Mouse (Mus musculus) hindbrain, embryonic 14.5 days (tissue): Measurements from ENCODE around the gene Gch1. TPM values are rescaled to one million over a fixed set of nuclear protein-coding genes. Genes with fewer than 3 reads are reported as not detected.

Experiments
- ATAC-seq: fragments of 200-750 bp; cut with Nextera tagmentation; 2 replicates; pipeline ENCODE4 v1.8.0; 2017; ENCODE audit warnings: moderate number of reproducible peaks, mild to moderate bottlenecking, moderate TSS enrichment, moderate library complexity; ENCODE audit not compliant: low FRiP score
- DNase-seq: peaks from one replicate; pipeline ENCODE4 v3.0.0-alpha.2; 2015; ENCODE audit warnings: low spot score
- H3K27ac ChIP-seq: fragments of 300-500 bp; sonication (generic); 2 replicates; pipeline ENCODE4 v1.5.1; 2014; ENCODE audit warnings: mild to moderate bottlenecking, moderate library complexity
- H3K27me3 ChIP-seq: fragments of 300-500 bp; sonication (generic); 2 replicates; pipeline ENCODE4 v1.6.1; 2014; ENCODE audit warnings: mild to moderate bottlenecking, low read length, mixed read lengths; ENCODE audit not compliant: control insufficient read depth, insufficient read depth
- H3K36me3 ChIP-seq: fragments of 300-500 bp; sonication (generic); replicated peaks from 2 replicates; pipeline ENCODE4 v1.6.1; 2014; ENCODE audit not compliant: control insufficient read depth, insufficient read depth
- H3K4me1 ChIP-seq: fragments of 300-500 bp; sonication (generic); replicated peaks from 2 replicates; pipeline ENCODE4 v1.6.1; 2014; ENCODE audit warnings: antibody characterized with exemption, low read length, mixed read lengths; ENCODE audit not compliant: control insufficient read depth, insufficient read depth
- H3K4me2 ChIP-seq: fragments of 300-500 bp; sonication (generic); replicated peaks from 2 replicates; pipeline ENCODE4 v1.6.1; 2014; ENCODE audit warnings: mild to moderate bottlenecking, moderate library complexity
- H3K4me3 ChIP-seq: fragments of 300-500 bp; sonication (generic); replicated peaks from 2 replicates; pipeline ENCODE4 v1.5.1; 2014; ENCODE audit warnings: mild to moderate bottlenecking, low read length
- H3K9ac ChIP-seq: fragments of 300-500 bp; sonication (generic); 2 replicates; pipeline ENCODE4 v1.6.1; 2014
- H3K9me3 ChIP-seq: fragments of 300-500 bp; sonication (generic); 2 replicates; pipeline ENCODE4 v1.6.1; 2016; ENCODE audit warnings: low read length; ENCODE audit not compliant: control insufficient read depth
- WGBS: fragments of 180-500 bp; shearing (Covaris S2); extraction: QIAGEN DNeasy Blood & Tissue Kit; methylation state at CpG from one replicate; pipeline ENCODE4 v1.1.7; 2014; 5-methylcytosine and 5-hydroxymethylcytosine counted together
- polyA plus RNA-seq: library from polyadenylated mRNA; unstranded; fragments of >200 nt; fragmentation: Nextera tagmentation; extraction: Ambion mirVana; gene quantifications from 2 replicates; pipeline ENCODE4 v1.2.1, GENCODE M21; 2014

The Gch1 gene
- polyA plus RNA-seq: 5.2 and 6.4 TPM in 2 replicates

GRCm38 (mm10) chr14:47188848-47189634 lies at the start of gene Gch1:
Gch1 (minus strand) TSS chr14:47189413.
- no peak within 1 kb of the TSS for H3K27ac ChIP-seq
- WGBS: under 1% methylated on average over 68 of the region's 68 CpGs

GRCm38 (mm10) chr14:47237286-47237685 lies 48.1 kb upstream of the Gch1 start:
- WGBS: 93% methylated on average over 4 of the region's 4 CpGs
- peaks cover 12% of the 10 kb centered on the region for H3K36me3 ChIP-seq

More at GRCm38 (mm10) chr14:47188848-47189634, at the start of gene Gch1:
- DNase-seq (peak; percentile 71), ATAC-seq (peak; percentile 88)
- Histone ChIP-seq H3K4me3 (peak within 1 kb of the TSS; percentile 78), H3K4me1 (0 out of 2 replicates have a peak, but pooled peaks cover 7% of the 10 kb centered on the region), H3K27me3 (peaks cover 29% of the 10 kb centered on the region), H3K36me3 (no peaks in the 10 kb centered on the region), H3K4me2 (peak within 1 kb of the TSS; percentile 100), H3K9ac (peak within 1 kb of the TSS; percentile 67), H3K9me3 (no peaks in the 10 kb centered on the region)

GRCm38 (mm10) chr14:47236491-47236890 lies 47.3 kb upstream of the Gch1 start:
- H3K4me3 ChIP-seq: no peak overlapping the region
- H3K4me2 ChIP-seq: no peak overlapping the region
- 0 out of 2 replicates have a peak, but pooled peaks cover 4% of the 10 kb centered on the region for H3K9me3 ChIP-seq
- H3K9ac ChIP-seq: no peak overlapping the region
- DNase-seq (no peak), ATAC-seq (no peak)
- no peaks in the 10 kb centered on the region for H3K27me3 ChIP-seq
- H3K27ac ChIP-seq: no peak overlapping the region
- no peaks in the 10 kb centered on the region for H3K4me1 ChIP-seq
- 98% methylated on average over 7 of the region's 7 CpGs for WGBS
- peaks cover 11% of the 10 kb centered on the region for H3K36me3 ChIP-seq

More at GRCm38 (mm10) chr14:47237286-47237685, 48.1 kb upstream of the Gch1 start:
- Histone ChIP-seq H3K27me3 (no peaks in the 10 kb centered on the region), H3K9me3 (0 out of 2 replicates have a peak, but pooled peaks cover 4% of the 10 kb centered on the region), H3K4me3 (no peak overlapping the region), H3K9ac (no peak overlapping the region), H3K4me1 (no peaks in the 10 kb centered on the region), H3K4me2 (no peak overlapping the region), H3K27ac (no peak overlapping the region)
- ATAC-seq: no peak
- no peak for DNase-seq

- H3K9ac ChIP-seq: no peak overlapping the region
- 0 out of 2 replicates have a peak, but pooled peaks cover 4% of the 10 kb centered on the region for H3K9me3 ChIP-seq
- no peak for ATAC-seq
- no peak for DNase-seq
- WGBS: 83% methylated on average over 5 of the region's 5 CpGs
- H3K4me2 ChIP-seq: no peak overlapping the region
- H3K27me3 ChIP-seq: no peaks in the 10 kb centered on the region
- no peaks in the 10 kb centered on the region for H3K36me3 ChIP-seq
- no peaks in the 10 kb centered on the region for H3K4me1 ChIP-seq
- H3K4me3 ChIP-seq: no peak overlapping the region
- no peak overlapping the region for H3K27ac ChIP-seq
Measured at GRCm38 (mm10) chr14:47234526-47235250, 45.5 kb upstream of the Gch1 start.

- no peak overlapping the region for H3K4me2 ChIP-seq
- no peaks in the 10 kb centered on the region for H3K36me3 ChIP-seq
- 0 out of 2 replicates have a peak, but pooled peaks cover 4% of the 10 kb centered on the region for H3K9me3 ChIP-seq
- H3K4me1 ChIP-seq: no peaks in the 10 kb centered on the region
- no peak overlapping the region for H3K4me3 ChIP-seq
- no peak for DNase-seq
- no peaks in the 10 kb centered on the region for H3K27me3 ChIP-seq
- no peak overlapping the region for H3K9ac ChIP-seq
- WGBS: 95% methylated on average over 3 of the region's 3 CpGs
- H3K27ac ChIP-seq: no peak overlapping the region
- ATAC-seq: no peak
Measured at GRCm38 (mm10) chr14:47234032-47234431, 44.8 kb upstream of the Gch1 start.

GRCm38 (mm10) chr14:47233602-47234001 lies 44.4 kb upstream of the Gch1 start:
- 0 out of 2 replicates have a peak, but pooled peaks cover 4% of the 10 kb centered on the region for H3K9me3 ChIP-seq
- no peaks in the 10 kb centered on the region for H3K36me3 ChIP-seq
- ATAC-seq: no peak
- H3K27me3 ChIP-seq: no peaks in the 10 kb centered on the region
- no peak overlapping the region for H3K4me2 ChIP-seq
- no peaks in the 10 kb centered on the region for H3K4me1 ChIP-seq
- H3K4me3 ChIP-seq: no peak overlapping the region
- DNase-seq: no peak
- WGBS: 87% methylated on average over 2 of the region's 2 CpGs
- no peak overlapping the region for H3K9ac ChIP-seq
- H3K27ac ChIP-seq: no peak overlapping the region

GRCm38 (mm10) chr14:47229796-47230376 lies 40.7 kb upstream of the Gch1 start:
- Histone ChIP-seq H3K4me2 (no peak overlapping the region), H3K4me3 (no peak overlapping the region), H3K27me3 (no peaks in the 10 kb centered on the region), H3K27ac (no peak overlapping the region), H3K9me3 (no peaks in the 10 kb centered on the region), H3K9ac (no peak overlapping the region), H3K36me3 (no peaks in the 10 kb centered on the region), H3K4me1 (no peaks in the 10 kb centered on the region)
- whole genome bisulfite sequencing: 78% methylated on average over 11 of the region's 11 CpGs
- no peak for ATAC-seq
- DNase-seq: no peak

- no peak overlapping the region for H3K4me3 ChIP-seq
- no peak overlapping the region for H3K9ac ChIP-seq
- WGBS: 93% methylated on average over 8 of the region's 8 CpGs
- H3K4me2 ChIP-seq: no peak overlapping the region
- ATAC-seq: no peak
- no peaks in the 10 kb centered on the region for H3K4me1 ChIP-seq
- DNase-seq: no peak
- no peak overlapping the region for H3K27ac ChIP-seq
- H3K9me3 ChIP-seq: no peaks in the 10 kb centered on the region
- H3K27me3 ChIP-seq: no peaks in the 10 kb centered on the region
- H3K36me3 ChIP-seq: no peaks in the 10 kb centered on the region
Measured at GRCm38 (mm10) chr14:47225931-47226330, 36.7 kb upstream of the Gch1 start.
